Mouse (Mus musculus): Measurements from ENCODE around the gene Tatdn3. TPM values are rescaled to one million over a fixed set of nuclear protein-coding genes. Genes with fewer than 3 reads are reported as not detected.

Tatdn3 gene
- total and polyA plus RNA-seq, 3 experiments = 11.9 to 14.6 (median 14.3) TPM

GRCm38 (mm10) chr1:191064535-191064934 is 1.8 kb upstream of the Tatdn3 start:
- Histone ChIP-seq H3K79me2 (replicated peaks; ENCODE audit: control insufficient read depth, insufficient read depth, low read length) (no peaks in the 10 kb centered on the region), H3K36me3 (ENCODE audit: control insufficient read depth, insufficient read depth, low read length) (no peaks in the 10 kb centered on the region), H3K4me1 (ENCODE audit: control insufficient read depth, insufficient read depth, low read length) (no peaks in the 10 kb centered on the region), H3K27ac (no peak overlapping the region), H3K27me3 (ENCODE audit: control insufficient read depth, insufficient read depth, low read length) (no peaks in the 10 kb centered on the region), H3K4me3 (no peak overlapping the region), H3K9ac (ENCODE audit: low read depth, low read length) (no peak overlapping the region)
- 83% methylated on average over 2 of the region's 2 CpGs for whole genome bisulfite sequencing
- intact Hi-C loops (cut with DNase I) = loop anchor here (5.0 to 10.0 kb wide), 2 partner anchors 137 to 230 kb away; partner anchors contain the start of gene Angel2
- no peak for DNase-seq
- TF ChIP-seq CTCF (IDR thresholded peaks at IDR 0.05) = no peak
- TF ChIP-seq POLR2A (IDR thresholded peaks at IDR 0.05; ENCODE audit: insufficient read depth, low read depth, low read length) = no peak
- no peak for TF ChIP-seq EP300 (IDR thresholded peaks at IDR 0.05; ENCODE audit: insufficient read depth, low read depth, low read length)

- no peak for TF ChIP-seq POLR2A (IDR thresholded peaks at IDR 0.05; ENCODE audit: insufficient read depth, low read depth, low read length)
- Histone ChIP-seq H3K9ac (ENCODE audit: low read depth, low read length) (no peak overlapping the region), H3K27ac (no peak overlapping the region), H3K4me3 (no peak overlapping the region), H3K4me1 (ENCODE audit: control insufficient read depth, insufficient read depth, low read length) (no peaks in the 10 kb centered on the region), H3K79me2 (replicated peaks; ENCODE audit: control insufficient read depth, insufficient read depth, low read length) (no peaks in the 10 kb centered on the region), H3K27me3 (ENCODE audit: control insufficient read depth, insufficient read depth, low read length) (no peaks in the 10 kb centered on the region), H3K36me3 (ENCODE audit: control insufficient read depth, insufficient read depth, low read length) (no peaks in the 10 kb centered on the region)
- no peak for DNase-seq
- WGBS = 42% methylated on average over 9 of the region's 9 CpGs
- intact Hi-C loops (cut with DNase I) = loop anchor here (5.0 to 10.0 kb wide), 2 partner anchors 136 to 229 kb away; partner anchors contain the start of gene Angel2
Measured at GRCm38 (mm10) chr1:191063700-191064099, 968 bp upstream of the Tatdn3 start.

DNA sequence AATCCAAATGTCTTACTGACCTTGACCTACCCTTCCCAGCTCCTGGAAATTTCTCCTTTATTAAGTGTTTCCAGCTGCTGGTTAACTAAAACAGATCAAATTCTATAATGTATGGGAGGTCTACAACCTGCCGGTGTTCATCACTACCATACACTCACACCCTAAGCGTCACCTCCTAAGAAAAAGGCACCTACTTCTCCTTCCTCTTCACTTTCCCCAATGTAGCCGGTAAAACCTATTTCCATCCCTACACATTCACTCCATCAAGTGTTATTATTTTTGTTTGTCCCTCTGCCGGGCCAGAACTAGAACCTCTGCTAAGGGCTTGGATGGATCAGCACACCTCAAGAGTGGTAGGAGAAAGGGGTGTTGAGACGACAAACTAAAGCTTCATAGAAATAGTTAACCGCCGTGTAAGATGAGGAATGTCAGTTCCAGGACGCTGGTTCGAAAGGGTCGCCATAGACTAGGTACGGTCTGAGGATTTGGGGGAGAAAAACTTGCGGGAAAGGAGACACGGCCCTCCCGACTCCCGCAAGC is 421 bp downstream of the Tatdn3 start:
- Histone ChIP-seq H3K4me3 (peak overlapping the region; percentile 83), H3K36me3 (ENCODE audit: control insufficient read depth, insufficient read depth, low read length) (no peaks in the 10 kb centered on the region), H3K79me2 (replicated peaks; ENCODE audit: control insufficient read depth, insufficient read depth, low read length) (no peaks in the 10 kb centered on the region), H3K27ac (peak overlapping the region; percentile 71), H3K4me1 (ENCODE audit: control insufficient read depth, insufficient read depth, low read length) (no peaks in the 10 kb centered on the region), H3K27me3 (ENCODE audit: control insufficient read depth, insufficient read depth, low read length) (no peaks in the 10 kb centered on the region), H3K9ac (ENCODE audit: low read depth, low read length) (peak overlapping the region; percentile 85)
- intact Hi-C loops (cut with DNase I) = loop anchor here (1.0 to 10.0 kb wide), 3 partner anchors 36 to 228 kb away; partner anchors contain the start of genes Angel2 and Flvcr1
- WGBS = 4% methylated on average over 15 of the region's 15 CpGs
- DNase-seq = no peak
- TF ChIP-seq EP300 (IDR thresholded peaks at IDR 0.05; ENCODE audit: insufficient read depth, low read depth, low read length) (no peak), POLR2A (IDR thresholded peaks at IDR 0.05; ENCODE audit: insufficient read depth, low read depth, low read length) (no peak), CTCF (IDR thresholded peaks at IDR 0.05) (no peak)

GRCm38 (mm10) chr1:191057461-191057860 is 5.3 kb downstream of the Tatdn3 start:
- no peaks in the 10 kb centered on the region for H3K4me1 ChIP-seq (ENCODE audit: control insufficient read depth, insufficient read depth, low read length)
- H3K4me3 ChIP-seq = no peak overlapping the region
- TF ChIP-seq CTCF (IDR thresholded peaks at IDR 0.05) (0 out of 2 replicates have a peak, but pooled peaks have one; percentile 5), EP300 (IDR thresholded peaks at IDR 0.05; ENCODE audit: insufficient read depth, low read depth, low read length) (no peak), POLR2A (IDR thresholded peaks at IDR 0.05; ENCODE audit: insufficient read depth, low read depth, low read length) (no peak)
- no peaks in the 10 kb centered on the region for H3K36me3 ChIP-seq (ENCODE audit: control insufficient read depth, insufficient read depth, low read length)
- H3K79me2 ChIP-seq (replicated peaks; ENCODE audit: control insufficient read depth, insufficient read depth, low read length) = no peaks in the 10 kb centered on the region
- H3K9ac ChIP-seq (ENCODE audit: low read depth, low read length) = no peak overlapping the region
- intact Hi-C loops (cut with DNase I) = no loop called here
- H3K27me3 ChIP-seq (ENCODE audit: control insufficient read depth, insufficient read depth, low read length) = no peaks in the 10 kb centered on the region
- H3K27ac ChIP-seq = no peak overlapping the region
- no peak for DNase-seq
- 68% methylated on average over 3 of the region's 3 CpGs for WGBS

DNA sequence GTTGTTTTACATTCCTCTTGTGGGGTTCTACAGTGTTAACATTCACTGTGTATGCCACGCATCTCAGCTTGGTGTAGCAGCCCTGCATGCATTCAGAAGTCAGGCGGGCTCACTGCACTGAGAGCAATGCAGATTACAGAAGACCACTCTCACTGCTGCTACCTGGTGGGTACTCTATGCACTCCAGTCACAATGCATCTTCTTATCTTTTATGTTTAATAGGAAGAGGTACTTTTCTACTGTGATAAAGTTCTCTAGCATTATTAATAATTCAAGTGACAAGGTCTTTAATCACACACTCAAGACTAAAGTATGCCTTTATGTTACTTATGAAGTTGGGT is 7.2 kb downstream of the Tatdn3 start:
- 81% methylated on average over 2 of the region's 2 CpGs for WGBS
- TF ChIP-seq CTCF (IDR thresholded peaks at IDR 0.05) = no peak
- TF ChIP-seq EP300 (IDR thresholded peaks at IDR 0.05; ENCODE audit: insufficient read depth, low read depth, low read length) = no peak
- no peak for TF ChIP-seq POLR2A (IDR thresholded peaks at IDR 0.05; ENCODE audit: insufficient read depth, low read depth, low read length)
- no peak for DNase-seq
- H3K79me2 ChIP-seq (replicated peaks; ENCODE audit: control insufficient read depth, insufficient read depth, low read length) = no peaks in the 10 kb centered on the region
- no peaks in the 10 kb centered on the region for H3K4me1 ChIP-seq (ENCODE audit: control insufficient read depth, insufficient read depth, low read length)
- intact Hi-C loops (cut with DNase I) = no loop called here
- no peaks in the 10 kb centered on the region for H3K36me3 ChIP-seq (ENCODE audit: control insufficient read depth, insufficient read depth, low read length)
- H3K4me3 ChIP-seq = no peak overlapping the region
- H3K9ac ChIP-seq (ENCODE audit: low read depth, low read length) = no peak overlapping the region
- H3K27me3 ChIP-seq (ENCODE audit: control insufficient read depth, insufficient read depth, low read length) = no peaks in the 10 kb centered on the region
- no peak overlapping the region for H3K27ac ChIP-seq

DNA sequence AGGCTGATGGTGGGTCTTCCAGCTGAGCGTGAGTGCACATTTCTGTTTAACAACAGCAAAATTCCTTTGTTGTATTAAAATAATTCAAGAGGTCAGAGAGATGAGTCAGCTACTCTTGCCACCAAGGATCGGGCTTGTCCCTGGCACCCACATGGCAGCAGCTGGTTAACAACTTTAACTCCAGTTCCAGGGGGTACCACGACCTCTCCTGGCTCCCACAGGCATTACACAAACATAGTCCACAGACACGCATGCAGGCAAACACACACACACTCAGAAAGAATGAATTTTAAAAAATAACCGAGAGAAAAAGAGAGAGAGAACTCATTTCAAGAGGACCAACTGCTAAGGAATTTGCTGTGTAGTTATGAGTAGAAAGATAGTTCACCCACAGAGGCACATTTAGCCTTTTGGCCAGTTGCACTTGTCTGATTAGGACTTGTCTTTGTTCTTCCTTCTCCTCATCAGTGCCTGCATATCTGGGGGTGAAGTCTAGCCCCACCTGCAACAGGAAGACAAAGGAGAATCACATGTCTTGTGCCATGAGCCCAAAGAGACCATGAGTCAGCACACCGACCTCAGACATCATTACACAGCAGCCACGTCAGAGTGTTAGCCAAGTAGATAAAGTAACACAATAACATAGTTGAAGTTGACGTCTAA is 7.7 kb downstream of the Tatdn3 start:
- 62% methylated on average over 8 of the region's 8 CpGs for WGBS
- intact Hi-C loops (cut with DNase I) = no loop called here
- Histone ChIP-seq H3K36me3 (ENCODE audit: control insufficient read depth, insufficient read depth, low read length) (no peaks in the 10 kb centered on the region), H3K4me3 (no peak overlapping the region), H3K9ac (ENCODE audit: low read depth, low read length) (no peak overlapping the region), H3K4me1 (ENCODE audit: control insufficient read depth, insufficient read depth, low read length) (no peaks in the 10 kb centered on the region), H3K27ac (no peak overlapping the region), H3K79me2 (replicated peaks; ENCODE audit: control insufficient read depth, insufficient read depth, low read length) (no peaks in the 10 kb centered on the region), H3K27me3 (ENCODE audit: control insufficient read depth, insufficient read depth, low read length) (no peaks in the 10 kb centered on the region)
- no peak for DNase-seq
- no peak for TF ChIP-seq EP300 (IDR thresholded peaks at IDR 0.05; ENCODE audit: insufficient read depth, low read depth, low read length)
- TF ChIP-seq CTCF (IDR thresholded peaks at IDR 0.05) = 0 out of 2 replicates have a peak, but pooled peaks have one; percentile 17
